Mouse (Mus musculus) urinary bladder, postnatal 25 days (tissue): ENCODE measurements around the gene Tcl1b2.
A peak's percentile ranks its signal among the peaks of the same experiment; 100 is the strongest.
"Not testable (repeated sequence)": the region's sequence is repeated elsewhere in the genome, so short reads cannot be mapped to it uniquely, and the experiment has no call there.

ENCODE experiments used
- DNase-seq: peaks from one replicate; pipeline ENCODE4 v3.0.0; 2022; ENCODE audit warnings: low spot score

Tcl1b2 gene

GRCm38 (mm10) chr12:105173366-105173765, 27.6 kb downstream of the Tcl1b2 start:
- no peak for DNase-seq

GRCm38 (mm10) chr12:105174318-105174717, 28.5 kb downstream of the Tcl1b2 start:
- peak; percentile 51 for DNase-seq

- not testable (repeated sequence) for DNase-seq
Observed at GRCm38 (mm10) chr12:105176044-105176443, 30.2 kb downstream of the Tcl1b2 start, which contains the start of gene Tcl1b5. Gene Tcl1b5 (plus strand): TSS chr12:105176344.

- DNase-seq: not testable (repeated sequence)
Observed at GRCm38 (mm10) chr12:105181040-105181644, 35.3 kb downstream of the Tcl1b2 start.

- not testable (repeated sequence) for DNase-seq
Observed at GRCm38 (mm10) chr12:105188980-105189379, 43.2 kb downstream of the Tcl1b2 start.

GRCm38 (mm10) chr12:105190743-105191142, 44.9 kb downstream of the Tcl1b2 start, which contains the start of gene Tcl1b3:
Gene Tcl1b3 (plus strand): TSS chr12:105191043.
- not testable (repeated sequence) for DNase-seq

GRCm38 (mm10) chr12:105199684-105200497, 54.1 kb downstream of the Tcl1b2 start:
- DNase-seq: not testable (repeated sequence)

- not testable (repeated sequence) for DNase-seq
Observed at GRCm38 (mm10) chr12:105201657-105202056, 55.8 kb downstream of the Tcl1b2 start, which contains the start of gene Tcl1b4. Gene Tcl1b4 (plus strand): TSS chr12:105201957.
